Mouse (Mus musculus) c-Kit-positive CD71-positive TER-119-negative erythroid progenitor cells, embryonic 14.5 days (primary cell): ENCODE measurements around the gene Tns1.

Experiments
- DNase-seq: peaks from one replicate; pipeline ENCODE4 v3.0.0-alpha.2; 2013; ENCODE audit warnings: low read depth

Tns1 gene

DNA sequence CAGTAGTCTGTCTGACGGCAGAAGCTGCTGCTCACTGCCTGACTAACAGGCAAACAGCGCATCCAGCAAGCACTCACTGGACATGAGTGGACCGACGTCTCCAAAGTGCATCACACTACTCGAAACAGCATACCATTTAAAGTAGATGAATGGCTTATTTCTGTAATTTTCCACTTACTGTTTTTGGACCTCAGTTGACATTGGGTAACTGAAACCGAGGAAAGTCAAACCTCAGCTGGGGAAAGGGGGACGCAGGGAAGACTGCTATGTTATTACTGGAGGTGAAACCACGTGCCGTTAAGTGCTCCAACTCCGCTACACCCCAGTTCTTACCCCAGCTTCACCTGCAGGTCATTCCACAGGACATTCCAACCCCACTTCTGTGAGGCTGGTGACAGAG, 111.5 kb downstream of the Tns1 start:
- no peak for DNase-seq

DNA sequence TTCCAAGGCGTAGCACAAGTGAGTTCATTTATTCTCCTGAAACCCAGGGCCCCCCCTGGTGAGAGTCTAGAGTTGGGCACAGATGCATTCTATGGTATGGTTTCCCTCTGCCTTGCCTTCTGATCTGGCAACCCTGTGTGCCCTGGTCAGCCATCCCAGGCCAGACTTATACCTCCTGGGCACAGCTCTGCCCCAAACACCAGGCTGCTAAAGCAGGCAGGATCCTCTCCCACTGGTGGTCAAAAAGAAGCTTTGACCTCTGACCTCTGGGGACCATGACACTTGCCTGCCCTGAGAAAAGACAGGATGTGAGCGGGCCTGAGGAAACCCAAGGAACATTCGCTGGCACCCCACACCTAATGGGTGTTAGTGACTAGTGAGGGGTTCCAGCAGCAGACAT, 114.8 kb downstream of the Tns1 start:
- DNase-seq: no peak

DNA sequence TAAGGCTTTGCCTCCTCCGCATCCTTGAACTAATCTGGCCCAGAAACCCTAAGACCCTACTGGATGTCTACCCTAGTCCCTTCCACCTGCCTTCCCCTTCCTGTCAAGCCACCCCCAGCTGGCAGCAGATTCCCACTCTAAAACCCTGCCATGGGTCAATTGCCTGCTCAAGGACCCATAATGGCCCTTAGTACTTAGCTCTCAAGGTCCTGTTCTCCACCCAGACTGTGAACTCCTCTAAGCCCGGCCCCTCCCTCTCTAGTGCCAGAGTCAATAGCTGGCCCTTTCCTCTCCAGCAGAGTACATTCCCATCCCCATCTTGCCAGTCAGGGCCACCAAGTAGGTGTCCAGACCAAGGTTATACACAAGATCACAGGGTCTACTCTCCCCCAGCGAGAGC, 115.3 kb downstream of the Tns1 start:
- no peak for DNase-seq

DNA sequence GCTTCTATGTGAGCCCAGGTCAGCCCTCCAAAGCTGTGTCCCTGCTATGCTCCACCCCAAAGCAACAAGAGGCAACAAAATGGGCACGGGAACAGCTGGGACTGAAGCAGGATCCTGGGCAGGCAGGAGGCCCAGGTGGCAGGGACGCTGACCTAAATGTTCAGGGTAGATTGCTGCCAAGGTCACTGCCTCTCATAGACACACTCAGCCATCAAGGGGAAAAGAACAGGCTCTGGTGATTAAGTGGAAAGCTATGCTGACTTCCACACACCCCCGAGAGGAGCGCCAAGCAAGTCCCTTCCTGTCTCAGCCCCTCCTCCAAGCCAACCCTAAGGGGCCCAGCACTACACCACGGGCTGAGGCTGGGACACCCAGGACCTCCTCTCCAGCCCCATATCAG, 115.8 kb downstream of the Tns1 start:
- no peak for DNase-seq

DNA sequence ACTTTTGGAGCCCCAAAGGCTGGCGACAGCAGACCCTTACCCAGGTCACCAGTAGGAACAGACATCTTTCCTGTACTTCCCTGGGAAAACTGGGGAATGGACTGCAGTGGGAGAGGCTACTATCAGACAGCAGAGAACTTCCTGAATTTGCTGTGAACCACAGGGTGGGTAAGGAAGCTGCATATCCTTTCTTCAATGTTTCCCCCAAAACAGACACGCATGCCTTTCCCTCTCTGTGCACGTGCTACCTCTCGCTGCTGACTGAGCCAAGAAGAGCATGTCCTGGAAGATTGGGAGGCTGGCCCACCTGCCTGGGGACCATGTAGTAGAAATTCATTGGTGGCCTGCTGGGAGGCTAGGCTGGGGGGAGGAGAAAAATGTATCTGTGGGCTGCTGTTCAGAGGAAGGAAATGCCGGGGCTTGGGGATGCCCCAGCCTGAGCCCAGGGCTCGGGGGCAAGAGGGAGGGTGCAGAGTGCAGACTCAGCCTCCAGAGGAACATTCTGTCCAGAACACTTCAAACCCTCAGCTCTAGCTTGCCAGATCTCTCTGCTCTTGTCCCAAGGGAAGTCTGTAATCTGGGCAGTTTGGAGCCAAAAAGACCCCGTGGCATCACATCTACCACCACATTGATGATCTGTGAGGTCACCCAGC, 116.7 kb downstream of the Tns1 start:
- no peak for DNase-seq

DNA sequence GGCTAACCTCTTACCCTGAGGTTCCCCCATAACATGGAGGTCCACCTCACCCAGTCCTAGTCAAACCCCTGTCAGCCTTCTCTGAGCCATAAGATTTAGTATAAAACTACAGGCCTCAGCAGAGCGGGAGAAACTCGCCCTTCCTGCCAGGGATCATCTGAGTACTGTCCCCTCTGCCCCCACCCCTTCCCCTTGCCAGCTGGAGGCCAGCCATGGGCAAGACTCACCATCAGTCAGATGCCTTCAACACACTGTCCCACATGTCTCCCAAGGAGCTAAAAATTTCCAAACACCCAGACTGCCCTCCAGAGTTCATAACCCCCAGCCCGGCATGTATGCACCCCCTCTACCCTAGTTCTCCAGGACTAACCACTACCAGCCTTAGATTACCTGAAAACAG, 119.2 kb downstream of the Tns1 start:
- no peak for DNase-seq

DNA sequence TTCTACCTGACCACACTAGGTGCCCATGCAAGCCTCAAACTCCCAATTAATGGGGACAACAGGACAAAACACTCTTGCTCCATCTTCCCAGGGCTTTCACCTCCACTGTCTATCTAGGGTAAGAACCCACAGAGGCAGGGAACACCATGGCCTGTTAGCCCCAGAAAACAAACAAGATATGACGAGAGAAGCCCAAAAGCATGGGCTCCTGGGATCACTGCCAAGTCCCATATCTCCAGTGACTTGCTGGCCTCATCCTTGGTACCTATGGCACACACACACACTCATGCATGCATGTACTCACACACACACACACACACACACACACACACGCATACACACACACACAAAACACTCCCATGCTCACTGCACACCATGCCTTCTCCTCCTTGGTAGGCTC, 120.5 kb downstream of the Tns1 start:
- no peak for DNase-seq

DNA sequence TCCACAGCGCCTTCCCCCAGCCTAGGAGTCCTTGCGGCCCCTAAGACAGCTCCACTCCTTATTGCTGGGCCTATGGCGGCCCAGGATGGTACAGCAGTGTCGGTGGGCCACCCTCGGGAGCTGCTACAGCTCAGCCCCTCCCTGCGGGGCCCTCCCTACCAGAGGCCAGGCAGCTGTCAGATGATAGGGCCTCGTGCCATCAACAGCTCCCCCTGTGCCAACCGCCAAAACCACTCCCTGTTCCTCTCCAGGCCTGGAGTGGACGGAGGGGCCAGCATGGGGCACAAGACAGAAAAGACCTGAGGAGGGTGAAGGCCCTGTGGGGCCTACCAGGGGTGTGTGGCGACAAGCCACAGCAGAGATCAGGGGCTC, 122.8 kb downstream of the Tns1 start:
- peak; percentile 67 for DNase-seq

DNA sequence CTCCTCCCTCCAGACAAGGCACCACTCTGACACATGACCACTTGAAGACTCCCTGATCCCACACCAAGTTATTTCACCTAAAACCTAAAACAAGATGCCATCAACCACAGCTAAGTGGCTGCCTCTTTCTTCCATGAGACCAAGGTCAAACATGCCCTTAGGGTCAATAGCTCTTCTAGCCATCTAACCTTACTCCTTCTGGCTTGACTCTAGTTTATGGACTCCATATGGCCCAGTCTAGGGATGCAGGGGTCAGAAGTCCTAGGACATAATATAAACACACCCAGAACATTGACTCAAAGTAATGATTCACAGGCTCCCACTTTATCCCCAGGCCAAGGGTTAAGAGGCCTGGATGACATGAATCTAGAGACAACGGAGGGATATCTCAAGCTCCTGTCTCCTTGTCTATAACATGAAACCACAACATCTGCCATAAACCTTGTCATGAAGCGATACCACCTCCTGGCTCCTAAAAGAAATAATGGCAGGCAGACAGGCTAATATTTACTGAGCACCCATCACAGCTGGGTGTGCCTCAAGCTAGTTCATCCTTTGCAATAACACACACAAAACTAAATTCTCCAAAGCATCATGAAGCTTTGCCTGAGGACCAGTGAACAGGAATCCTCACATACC, 123.3 kb downstream of the Tns1 start:
- DNase-seq: peak; percentile 24

DNA sequence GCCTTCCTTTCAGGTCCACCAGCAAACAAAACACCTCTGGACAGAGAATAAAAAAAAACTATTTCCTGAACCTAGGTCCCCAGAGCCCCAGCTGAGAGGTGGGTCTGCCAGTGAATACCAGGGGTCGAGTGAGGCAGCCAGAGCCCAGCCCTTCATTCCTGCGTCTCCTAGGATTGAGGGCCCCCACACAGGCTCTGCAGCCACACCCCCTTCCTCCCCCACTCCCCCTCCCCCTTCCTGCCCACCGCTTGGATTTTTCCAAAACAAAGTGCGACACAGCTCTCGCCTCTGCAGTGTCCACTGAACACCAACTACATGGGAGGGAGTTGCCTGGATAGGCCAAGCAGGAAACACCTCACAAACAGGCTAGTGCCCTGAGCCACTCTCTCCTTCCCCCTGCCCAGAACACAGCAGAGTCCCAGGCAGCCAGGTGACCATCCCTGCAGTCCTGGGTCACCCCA, 124.0 kb downstream of the Tns1 start:
- DNase-seq: no peak

DNA sequence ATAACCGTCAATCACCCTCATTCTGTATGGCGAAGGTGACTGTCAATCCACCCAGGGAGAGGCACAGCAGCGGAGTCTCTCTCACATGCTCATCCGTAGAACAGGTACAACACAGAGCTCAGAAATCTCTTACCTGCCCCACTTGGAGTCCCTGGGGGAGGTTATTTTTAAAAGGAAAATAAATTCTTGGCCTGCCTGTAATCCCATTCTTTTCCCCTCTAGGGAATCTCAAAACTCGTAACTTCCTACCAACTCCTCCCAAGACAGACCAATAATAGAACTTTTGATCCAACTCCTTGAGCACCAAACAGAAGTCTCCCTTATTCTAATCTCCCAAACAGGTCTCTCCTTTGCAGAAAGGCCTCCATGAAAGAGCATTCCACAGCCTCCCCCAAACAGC, 124.7 kb downstream of the Tns1 start:
- no peak for DNase-seq

DNA sequence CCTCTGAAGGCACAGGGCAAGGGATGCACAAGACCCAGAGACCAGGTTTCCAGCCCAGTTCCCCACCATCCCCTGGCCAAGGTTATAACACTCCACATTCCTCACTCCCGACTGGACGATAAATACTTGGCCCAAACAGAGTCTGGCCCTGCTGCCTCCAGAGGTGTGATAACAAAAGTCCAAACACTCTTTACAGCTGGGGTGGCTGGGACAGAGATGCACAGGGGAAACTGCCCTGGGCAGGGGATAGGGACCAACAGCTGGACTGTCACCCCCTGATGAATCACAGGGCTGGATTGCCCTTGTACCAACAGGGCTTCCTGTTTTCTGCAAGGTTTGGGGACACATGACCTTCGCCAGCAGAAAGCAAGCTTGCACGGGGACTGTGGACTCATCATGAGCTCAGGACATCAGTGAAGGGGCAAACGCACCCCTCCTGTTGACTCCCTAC, 125.3 kb downstream of the Tns1 start:
- DNase-seq: no peak

DNA sequence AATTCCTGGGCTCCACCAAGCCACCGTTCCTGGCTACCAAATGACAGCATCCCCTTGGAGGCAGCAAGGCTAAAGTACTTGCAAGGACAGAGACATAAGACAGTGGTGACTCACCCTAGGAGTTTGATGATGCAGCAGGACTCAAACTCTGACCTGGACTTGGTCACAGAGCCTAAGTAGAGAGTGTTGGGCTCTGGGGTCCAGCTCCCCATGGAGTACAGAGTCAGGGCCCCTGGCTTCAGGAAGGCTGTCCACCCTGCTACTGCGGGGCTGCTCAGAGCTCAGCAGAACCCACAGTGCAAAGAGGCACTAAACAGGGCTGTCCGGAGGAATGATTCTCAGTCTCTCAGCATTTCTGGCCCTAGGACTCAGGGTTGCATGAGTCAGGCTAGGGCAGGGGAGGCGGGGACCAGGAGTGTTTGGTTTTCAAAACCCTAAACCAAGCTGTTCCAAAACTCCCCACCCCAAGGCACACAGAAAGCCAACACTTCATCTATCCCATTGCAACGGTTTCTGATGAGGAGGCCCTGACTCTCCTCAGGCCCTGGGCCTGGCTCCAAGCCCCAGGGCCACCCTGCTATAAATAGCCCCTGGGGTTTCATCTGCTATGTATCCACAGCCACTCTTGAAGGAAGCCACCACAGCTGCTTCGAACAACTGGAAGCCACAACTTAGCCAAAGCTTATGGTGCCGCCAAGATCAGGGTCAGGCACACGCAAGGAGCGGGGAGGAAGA, 126.0 kb downstream of the Tns1 start:
- no peak for DNase-seq

DNA sequence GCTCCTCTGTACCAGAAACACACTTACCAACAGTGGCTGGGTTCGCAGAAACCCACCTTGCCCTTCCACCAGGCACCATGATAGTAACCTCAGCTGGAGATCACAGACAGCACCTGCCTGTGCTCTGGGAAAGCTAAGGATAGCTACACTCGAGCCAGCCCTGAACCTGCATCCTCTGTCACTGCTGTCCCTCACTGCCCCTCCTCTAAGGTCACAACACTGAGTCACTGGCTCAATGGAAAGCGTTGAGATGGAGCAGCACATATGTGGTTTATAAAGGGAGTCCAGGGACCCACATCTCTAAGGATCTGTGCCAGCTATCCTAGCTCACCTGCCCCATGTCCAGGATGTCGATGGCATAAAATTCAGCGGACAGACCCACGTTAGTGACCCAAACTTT, 126.9 kb downstream of the Tns1 start:
- DNase-seq: no peak

DNA sequence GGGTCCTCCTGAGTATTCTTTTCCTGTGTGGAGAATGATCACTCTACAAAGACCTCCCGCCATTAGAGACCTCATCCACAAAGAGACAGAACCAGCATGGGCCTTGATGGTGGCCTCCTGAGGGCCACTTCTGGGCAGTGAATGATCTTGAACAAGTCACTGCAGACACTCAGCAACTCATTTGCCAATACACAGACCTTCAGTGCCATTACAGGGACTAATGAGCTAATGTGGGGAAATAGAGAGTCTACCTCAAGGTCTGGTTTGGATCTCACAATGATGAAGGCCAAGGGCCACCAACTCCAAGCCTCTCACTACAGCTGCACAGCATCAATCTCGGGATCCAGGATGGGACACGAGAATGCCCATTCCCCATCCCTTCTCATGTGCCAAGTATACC, 127.6 kb downstream of the Tns1 start:
- no peak for DNase-seq

DNA sequence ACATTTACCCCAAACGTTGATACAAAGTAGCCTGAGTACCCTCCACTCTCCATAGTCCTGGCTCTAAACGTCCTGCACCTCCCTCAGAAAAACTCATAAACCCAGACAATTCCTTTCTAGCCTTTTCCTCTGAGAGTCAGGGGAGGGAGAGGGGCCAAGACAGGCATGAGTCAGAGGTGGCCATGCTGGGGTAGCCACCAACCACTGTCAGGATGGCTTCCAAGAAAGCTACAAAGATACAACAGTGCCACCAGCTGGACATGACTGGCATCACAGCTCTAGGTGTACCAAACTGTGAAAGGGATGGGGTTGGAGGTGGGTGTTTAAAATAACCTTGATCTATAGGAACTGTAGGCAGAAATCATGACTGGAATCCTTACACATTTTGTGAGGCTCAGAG, 128.0 kb downstream of the Tns1 start:
- peak; percentile 59 for DNase-seq

DNA sequence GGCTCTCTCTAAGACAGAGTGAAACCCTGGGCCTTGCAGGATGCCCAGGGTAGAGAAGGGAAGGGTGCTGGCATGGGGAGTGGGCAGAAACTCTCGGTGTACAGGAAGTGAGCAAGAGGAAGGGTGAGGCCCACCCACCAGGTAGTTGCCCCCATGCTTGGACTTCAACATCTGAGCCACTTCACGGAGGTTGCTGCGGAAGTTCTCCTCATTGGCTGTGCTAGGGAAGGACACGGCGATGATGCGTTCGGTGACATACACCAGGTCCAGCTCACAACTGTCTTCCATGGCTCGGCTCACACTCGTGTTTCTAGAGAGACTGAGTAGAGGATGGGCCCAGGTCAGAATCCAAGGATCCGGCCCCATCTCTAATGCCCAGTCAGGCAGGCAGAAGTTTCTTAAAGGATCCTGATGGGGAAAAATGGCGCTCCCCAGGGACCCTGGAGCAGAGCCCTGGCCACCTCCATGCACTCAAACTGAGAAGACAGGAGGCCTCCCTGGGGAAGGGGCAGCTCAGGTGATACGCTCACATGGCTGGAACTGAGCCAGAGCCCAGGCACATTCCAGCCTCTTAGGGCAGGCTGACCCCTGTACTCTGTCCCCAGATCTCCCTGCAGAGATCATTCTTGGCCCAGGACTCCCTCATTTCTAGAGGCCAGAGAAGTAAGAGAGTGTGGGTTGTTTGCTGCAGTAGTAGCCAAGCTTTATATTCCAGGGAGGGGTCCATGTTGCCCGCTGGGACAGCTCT, 129.0 kb downstream of the Tns1 start:
- no peak for DNase-seq

DNA sequence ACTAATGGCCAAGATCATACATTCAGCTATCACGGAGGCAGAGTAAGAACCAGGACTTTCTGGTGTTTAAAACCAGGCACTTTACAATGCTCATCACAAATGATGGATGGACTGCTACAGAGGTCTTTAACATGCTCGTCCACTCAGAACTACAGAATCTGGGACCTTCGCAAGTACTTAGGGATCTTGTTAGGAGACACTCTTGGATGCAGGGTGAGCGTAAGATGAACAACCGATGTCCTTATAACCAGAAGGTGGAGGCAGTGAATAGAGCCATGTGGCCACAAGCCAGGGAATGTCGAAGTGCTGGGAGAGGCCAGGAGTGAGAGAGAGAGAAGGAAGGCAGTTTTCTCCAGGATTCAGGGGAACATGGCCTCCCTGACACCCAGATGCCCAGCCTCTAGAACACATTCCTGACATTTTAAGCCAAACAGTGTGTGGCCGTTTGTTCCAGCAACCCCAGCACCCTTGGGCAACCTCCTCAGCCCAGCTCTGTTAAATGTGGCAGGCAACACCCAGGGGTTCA, 130.3 kb downstream of the Tns1 start:
- DNase-seq: no peak

DNA sequence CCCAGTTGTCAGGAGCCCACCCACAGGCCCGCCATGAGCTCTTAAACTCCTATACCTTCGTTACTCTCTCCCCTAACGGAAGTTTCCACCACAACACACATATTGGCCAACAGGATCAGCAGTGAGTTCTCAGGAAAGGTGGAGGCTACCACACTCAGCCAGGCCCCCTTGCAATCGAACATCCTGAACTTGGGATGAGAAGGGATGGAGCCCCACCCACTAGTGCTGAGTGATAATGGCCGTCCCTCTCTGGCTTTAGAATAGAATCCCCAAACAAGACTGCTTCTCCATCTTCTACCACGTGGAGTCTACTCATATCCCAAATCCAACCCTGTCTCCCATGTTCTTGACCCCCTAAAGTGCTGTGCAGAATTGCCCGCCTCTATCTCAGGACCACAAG, 131.0 kb downstream of the Tns1 start:
- no peak for DNase-seq

DNA sequence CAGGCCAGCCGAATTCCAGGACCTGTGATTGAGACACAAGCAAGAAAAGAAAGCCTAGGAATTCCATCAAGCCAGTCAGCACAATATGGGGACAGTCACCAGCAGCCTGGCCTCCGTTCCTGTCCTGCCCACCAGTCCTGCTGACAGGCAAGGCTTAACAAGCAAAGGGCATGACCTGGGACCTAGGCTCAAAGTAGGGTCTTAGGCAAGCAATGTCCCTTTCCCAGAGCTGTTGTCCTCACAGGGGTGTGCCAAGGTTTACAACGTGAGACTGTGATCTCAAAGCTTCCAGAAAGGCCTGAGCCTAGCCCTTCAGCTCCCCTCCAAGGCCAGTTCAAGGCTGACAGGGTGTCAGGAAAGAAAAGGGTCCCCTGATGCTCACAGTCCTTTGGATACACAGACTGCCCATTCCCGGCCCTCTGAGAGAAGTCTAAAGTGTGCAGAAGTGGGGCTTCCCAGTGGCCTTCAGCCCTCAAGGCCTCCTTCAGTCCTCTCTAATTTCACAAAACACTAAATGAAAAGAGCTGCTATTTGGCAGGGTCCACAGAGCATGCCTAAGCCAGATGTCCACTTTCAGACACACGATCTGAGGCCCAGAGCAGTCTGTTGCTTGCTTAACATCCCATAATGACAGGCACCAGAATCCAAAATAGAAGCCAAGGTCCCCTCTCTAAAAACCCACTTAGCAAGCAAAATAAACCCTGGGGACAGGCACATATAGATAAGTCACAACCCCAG, 131.9 kb downstream of the Tns1 start:
- DNase-seq: no peak

DNA sequence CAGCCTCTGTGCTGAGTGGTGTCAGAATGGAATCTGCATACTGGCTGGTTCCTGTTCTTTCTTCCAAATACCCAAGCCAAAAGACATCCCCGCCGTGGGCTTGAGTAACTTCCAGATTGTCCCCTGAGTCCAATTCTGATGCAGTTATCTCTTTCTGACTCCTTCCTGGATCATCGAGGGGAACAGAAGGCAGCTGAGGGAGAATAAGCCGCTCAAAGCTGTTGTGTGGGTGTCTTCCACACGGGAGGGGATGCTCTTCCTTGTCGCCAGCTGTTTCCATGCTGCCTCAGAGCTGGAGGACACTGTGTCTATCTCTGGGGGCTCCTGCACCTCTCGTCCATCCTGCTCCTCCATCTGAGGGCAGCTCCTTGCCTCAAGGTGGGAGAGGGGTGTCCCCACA, 133.0 kb downstream of the Tns1 start:
- no peak for DNase-seq

DNA sequence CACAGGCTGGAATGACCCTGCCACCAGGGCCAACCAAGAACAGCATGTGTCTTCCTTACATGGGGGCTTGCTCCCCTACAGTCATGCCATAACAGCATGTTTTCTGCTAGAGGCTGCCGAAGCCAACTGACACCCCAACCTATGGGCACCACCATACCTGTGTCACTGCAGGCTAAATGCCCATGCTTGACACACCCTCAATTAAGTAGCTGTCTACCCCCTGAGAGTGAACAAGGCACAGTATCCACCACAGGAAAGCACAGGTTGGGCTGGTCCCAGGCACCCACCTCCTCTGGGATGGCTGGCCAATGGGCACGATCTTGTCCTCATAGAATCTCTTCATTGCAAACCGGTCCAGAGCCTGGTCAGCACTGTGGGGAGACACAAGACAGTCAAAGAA, 134.2 kb downstream of the Tns1 start:
- DNase-seq: no peak
